Mouse (Mus musculus): ENCODE measurements at regions not wholly inside any gene's neighbourhood (a gene's known extent, or its start where the extent isn't known, plus 50 kb on each side); places are given as distances from the start of the nearest gene placed in this dataset.

- no peaks in the 10 kb centered on the region for H3K4me1 ChIP-seq (ENCODE audit: control insufficient read depth, insufficient read depth, insufficient read length, low read length)
- H3K4me3 ChIP-seq (ENCODE audit: insufficient read depth, low read depth, low read length) = no peak overlapping the region
- H3K27ac ChIP-seq (replicated peaks; ENCODE audit: low read depth, low read length) = no peak overlapping the region
These were observed 68.2 kb upstream of the Klhl29 start for GRCm38 (mm10) chr12:5443730-5444129.

- H3K4me3 ChIP-seq (ENCODE audit: insufficient read depth, low read depth, low read length) = no peak overlapping the region
- no peak overlapping the region for H3K27ac ChIP-seq (replicated peaks; ENCODE audit: low read depth, low read length)
- H3K4me1 ChIP-seq (ENCODE audit: control insufficient read depth, insufficient read depth, insufficient read length, low read length) = no peaks in the 10 kb centered on the region
These were observed 67.6 kb upstream of the Klhl29 start for GRCm38 (mm10) chr12:5443091-5443531.

GRCm38 (mm10) chr12:5442679-5443078 lies 67.2 kb upstream of the Klhl29 start:
- H3K27ac ChIP-seq (replicated peaks; ENCODE audit: low read depth, low read length) = no peak overlapping the region
- H3K4me3 ChIP-seq (ENCODE audit: insufficient read depth, low read depth, low read length) = no peak overlapping the region
- no peaks in the 10 kb centered on the region for H3K4me1 ChIP-seq (ENCODE audit: control insufficient read depth, insufficient read depth, insufficient read length, low read length)

- Histone ChIP-seq H3K27ac (replicated peaks; ENCODE audit: low read depth, low read length) (no peak overlapping the region), H3K4me3 (ENCODE audit: insufficient read depth, low read depth, low read length) (no peak overlapping the region), H3K4me1 (ENCODE audit: control insufficient read depth, insufficient read depth, insufficient read length, low read length) (no peaks in the 10 kb centered on the region)
These were observed 65.0 kb upstream of the Klhl29 start for GRCm38 (mm10) chr12:5440482-5440881.

- Histone ChIP-seq H3K27ac (replicated peaks; ENCODE audit: low read depth, low read length) (no peak overlapping the region), H3K4me1 (ENCODE audit: control insufficient read depth, insufficient read depth, insufficient read length, low read length) (no peaks in the 10 kb centered on the region), H3K4me3 (ENCODE audit: insufficient read depth, low read depth, low read length) (no peak overlapping the region)
These were observed 60.4 kb upstream of the Klhl29 start for GRCm38 (mm10) chr12:5435876-5436275.

- Histone ChIP-seq H3K27ac (replicated peaks; ENCODE audit: low read depth, low read length) (no peak overlapping the region), H3K4me1 (ENCODE audit: control insufficient read depth, insufficient read depth, insufficient read length, low read length) (no peaks in the 10 kb centered on the region), H3K4me3 (ENCODE audit: insufficient read depth, low read depth, low read length) (no peak overlapping the region)
These were observed 58.6 kb upstream of the Klhl29 start for GRCm38 (mm10) chr12:5434060-5434459.

GRCm38 (mm10) chr12:5432688-5433087 lies 57.2 kb upstream of the Klhl29 start:
- no peak overlapping the region for H3K27ac ChIP-seq (replicated peaks; ENCODE audit: low read depth, low read length)
- H3K4me3 ChIP-seq (ENCODE audit: insufficient read depth, low read depth, low read length) = no peak overlapping the region
- no peaks in the 10 kb centered on the region for H3K4me1 ChIP-seq (ENCODE audit: control insufficient read depth, insufficient read depth, insufficient read length, low read length)

GRCm38 (mm10) chr12:5428733-5429132 lies 53.3 kb upstream of the Klhl29 start:
- no peak overlapping the region for H3K4me3 ChIP-seq (ENCODE audit: insufficient read depth, low read depth, low read length)
- no peaks in the 10 kb centered on the region for H3K4me1 ChIP-seq (ENCODE audit: control insufficient read depth, insufficient read depth, insufficient read length, low read length)
- H3K27ac ChIP-seq (replicated peaks; ENCODE audit: low read depth, low read length) = no peak overlapping the region
